Mouse (Mus musculus) left cerebral cortex, postnatal 25 days (tissue): ENCODE measurements around the gene Luc7l2. TPM values are rescaled to one million over a fixed set of nuclear protein-coding genes. Genes with fewer than 3 reads are reported as not detected.
A peak's percentile ranks its signal among the peaks of the same experiment; 100 is the strongest.
"Not testable (repeated sequence)": the region's sequence is repeated elsewhere in the genome, so short reads cannot be mapped to it uniquely, and the experiment has no call there.

Experiments
- DNase-seq, 2 experiments: peaks; one replicate each; pipeline ENCODE4 v3.0.0; 2022; ENCODE audit warnings: low spot score in 2 of 2, mixed read lengths in 1 of 2
- intact Hi-C: fragments of 180-260 bp; cut with DNase I; formaldehyde crosslinking; loops from one replicate; pipeline ENCODE4 v1.15.1; 2025
- total RNA-seq, 2 experiments: library from RNA; stranded (reverse); gene quantifications; 2 replicates each; pipeline ENCODE4 v1.2.3; 2021

The Luc7l2 gene
- total RNA-seq: 100 to 1,000 TPM; 154 to 171 TPM

- intact Hi-C loops: no loop called here
- peak; percentile 94 to 98 for DNase-seq
Measured at GRCm38 (mm10) chr6:38551062-38551988, at the start of gene Luc7l2. Luc7l2 (plus strand) TSS chr6:38551334.

- intact Hi-C loops: no loop called here
Measured at GRCm38 (mm10) chr6:38512096-38512495, 39.0 kb upstream of the Luc7l2 start.

GRCm38 (mm10) chr6:38512830-38513229 lies 38.3 kb upstream of the Luc7l2 start:
- intact Hi-C loops: no loop called here
- no peak for DNase-seq

More at GRCm38 (mm10) chr6:38512096-38512495, 39.0 kb upstream of the Luc7l2 start:
- no peak for DNase-seq

- no peak for DNase-seq
- intact Hi-C loops: no loop called here
Measured at GRCm38 (mm10) chr6:38515201-38515600, 35.9 kb upstream of the Luc7l2 start.

GRCm38 (mm10) chr6:38523851-38524250 lies 27.3 kb upstream of the Luc7l2 start:
- DNase-seq: no peak
- intact Hi-C loops: no loop called here

- intact Hi-C loops: loop anchor here (5.0 kb wide), 1 partner anchor 99 kb away; the partner anchor contains the start of gene Ubn2
Measured at GRCm38 (mm10) chr6:38531211-38531820, 19.8 kb upstream of the Luc7l2 start.

GRCm38 (mm10) chr6:38532500-38533420 lies 18.4 kb upstream of the Luc7l2 start:
- no peak for DNase-seq
- intact Hi-C loops: loop anchor here (5.0 kb wide), 1 partner anchor 100 kb away; the partner anchor contains the start of gene Ubn2

More at GRCm38 (mm10) chr6:38531211-38531820, 19.8 kb upstream of the Luc7l2 start:
- peak in 1 of 2 experiments; percentile 27 for DNase-seq

- peak; percentile 99 to 100 for DNase-seq
- intact Hi-C loops: loop anchor here (5.0 kb wide), 1 partner anchor 101 kb away; the partner anchor contains the start of gene Ubn2
Measured at GRCm38 (mm10) chr6:38533428-38534405, 17.4 kb upstream of the Luc7l2 start, which contains the start of gene Fmc1. Fmc1 (plus strand) TSS chr6:38533502.

- intact Hi-C loops: loop anchor here (1.0 to 5.0 kb wide), 2 partner anchors 14 to 103 kb away; partner anchors contain the start of gene Ubn2
- DNase-seq: peak; percentile 89 to 96
Measured at GRCm38 (mm10) chr6:38534640-38535365, 16.3 kb upstream of the Luc7l2 start.

- DNase-seq: no peak
- intact Hi-C loops: loop anchor here (1.0 kb wide), 1 partner anchor 14 kb away; no protein-coding TSS in a partner anchor
Measured at GRCm38 (mm10) chr6:38535366-38535690, 15.8 kb upstream of the Luc7l2 start.

- intact Hi-C loops: loop anchor here (1.0 kb wide), 1 partner anchor 14 kb away; no protein-coding TSS in a partner anchor
- DNase-seq: no peak
Measured at GRCm38 (mm10) chr6:38535788-38536187, 15.3 kb upstream of the Luc7l2 start.

- DNase-seq, intact Hi-C loops: not testable (repeated sequence)
Measured at GRCm38 (mm10) chr6:38544141-38544540, 7.0 kb upstream of the Luc7l2 start.

- intact Hi-C loops, DNase-seq: not testable (repeated sequence)
Measured at GRCm38 (mm10) chr6:38547005-38547404, 4.1 kb upstream of the Luc7l2 start.

- intact Hi-C loops: no loop called here
Measured at GRCm38 (mm10) chr6:38547707-38548106, 3.4 kb upstream of the Luc7l2 start.

GRCm38 (mm10) chr6:38548595-38548994 lies 2.5 kb upstream of the Luc7l2 start:
- intact Hi-C loops, DNase-seq: not testable (repeated sequence)

More at GRCm38 (mm10) chr6:38547707-38548106, 3.4 kb upstream of the Luc7l2 start:
- DNase-seq: no peak

GRCm38 (mm10) chr6:38549840-38550239 lies 1.3 kb upstream of the Luc7l2 start:
- not testable (repeated sequence) for DNase-seq
- intact Hi-C loops: loop anchor here (1.0 kb wide), 1 partner anchor 15 kb away; no protein-coding TSS in a partner anchor
